Mouse (Mus musculus) hindbrain, embryonic 14.5 days (tissue): ENCODE measurements around the gene Otog. TPM values are rescaled to one million over a fixed set of nuclear protein-coding genes. Genes with fewer than 3 reads are reported as not detected.

ENCODE experiments used
- ATAC-seq: fragments of 200-750 bp; cut with Nextera tagmentation; 2 replicates; pipeline ENCODE4 v1.8.0; 2017; ENCODE audit warnings: moderate number of reproducible peaks, mild to moderate bottlenecking, moderate TSS enrichment, moderate library complexity; ENCODE audit not compliant: low FRiP score
- DNase-seq: peaks from one replicate; pipeline ENCODE4 v3.0.0-alpha.2; 2015; ENCODE audit warnings: low spot score
- H3K27ac ChIP-seq: fragments of 300-500 bp; sonication (generic); 2 replicates; pipeline ENCODE4 v1.5.1; 2014; ENCODE audit warnings: mild to moderate bottlenecking, moderate library complexity
- H3K27me3 ChIP-seq: fragments of 300-500 bp; sonication (generic); 2 replicates; pipeline ENCODE4 v1.6.1; 2014; ENCODE audit warnings: mild to moderate bottlenecking, low read length, mixed read lengths; ENCODE audit not compliant: control insufficient read depth, insufficient read depth
- H3K36me3 ChIP-seq: fragments of 300-500 bp; sonication (generic); replicated peaks from 2 replicates; pipeline ENCODE4 v1.6.1; 2014; ENCODE audit not compliant: control insufficient read depth, insufficient read depth
- H3K4me1 ChIP-seq: fragments of 300-500 bp; sonication (generic); replicated peaks from 2 replicates; pipeline ENCODE4 v1.6.1; 2014; ENCODE audit warnings: antibody characterized with exemption, low read length, mixed read lengths; ENCODE audit not compliant: control insufficient read depth, insufficient read depth
- H3K4me2 ChIP-seq: fragments of 300-500 bp; sonication (generic); replicated peaks from 2 replicates; pipeline ENCODE4 v1.6.1; 2014; ENCODE audit warnings: mild to moderate bottlenecking, moderate library complexity
- H3K4me3 ChIP-seq: fragments of 300-500 bp; sonication (generic); replicated peaks from 2 replicates; pipeline ENCODE4 v1.5.1; 2014; ENCODE audit warnings: mild to moderate bottlenecking, low read length
- H3K9ac ChIP-seq: fragments of 300-500 bp; sonication (generic); 2 replicates; pipeline ENCODE4 v1.6.1; 2014
- H3K9me3 ChIP-seq: fragments of 300-500 bp; sonication (generic); 2 replicates; pipeline ENCODE4 v1.6.1; 2016; ENCODE audit warnings: low read length; ENCODE audit not compliant: control insufficient read depth
- WGBS: fragments of 180-500 bp; shearing (Covaris S2); extraction: QIAGEN DNeasy Blood & Tissue Kit; methylation state at CpG from one replicate; pipeline ENCODE4 v1.1.7; 2014; 5-methylcytosine and 5-hydroxymethylcytosine counted together
- polyA plus RNA-seq: library from polyadenylated mRNA; unstranded; fragments of >200 nt; fragmentation: Nextera tagmentation; extraction: Ambion mirVana; gene quantifications from 2 replicates; pipeline ENCODE4 v1.2.1, GENCODE M21; 2014

Gene Otog
- polyA plus RNA-seq, 1 experiment from 2014 or later: 0.11 TPM

- no peaks in the 10 kb centered on the region for H3K36me3 ChIP-seq
- ATAC-seq (no peak), DNase-seq (no peak)
- no peak overlapping the region for H3K27ac ChIP-seq
- no peak overlapping the region for H3K4me3 ChIP-seq
- H3K27me3 ChIP-seq: no peaks in the 10 kb centered on the region
- H3K9me3 ChIP-seq: no peaks in the 10 kb centered on the region
- peaks cover 6% of the 10 kb centered on the region; the same call in 1 of the 2 replicates for H3K4me1 ChIP-seq
- H3K9ac ChIP-seq: no peak overlapping the region
- WGBS: 78% methylated on average over 8 of the region's 8 CpGs
- no peak overlapping the region for H3K4me2 ChIP-seq
Measured at GRCm38 (mm10) chr7:46220591-46221129, 20.1 kb upstream of the Otog start.

GRCm38 (mm10) chr7:46226253-46226652 is 14.5 kb upstream of the Otog start:
- no peaks in the 10 kb centered on the region for H3K27me3 ChIP-seq
- peak; percentile 52 for DNase-seq
- no peak overlapping the region for H3K9ac ChIP-seq
- no peak overlapping the region for H3K4me3 ChIP-seq
- H3K4me1 ChIP-seq: no peaks in the 10 kb centered on the region
- no peak for ATAC-seq
- no peak overlapping the region for H3K4me2 ChIP-seq
- H3K9me3 ChIP-seq: no peaks in the 10 kb centered on the region
- 31% methylated on average over 7 of the region's 7 CpGs for WGBS
- H3K27ac ChIP-seq: no peak overlapping the region
- H3K36me3 ChIP-seq: no peaks in the 10 kb centered on the region

GRCm38 (mm10) chr7:46226936-46227335 is 13.9 kb upstream of the Otog start:
- Histone ChIP-seq H3K4me1 (no peaks in the 10 kb centered on the region), H3K36me3 (no peaks in the 10 kb centered on the region), H3K4me3 (no peak overlapping the region), H3K9me3 (no peaks in the 10 kb centered on the region), H3K9ac (no peak overlapping the region), H3K4me2 (no peak overlapping the region), H3K27ac (no peak overlapping the region), H3K27me3 (no peaks in the 10 kb centered on the region)
- DNase-seq (peak; percentile 42), ATAC-seq (no peak)
- 64% methylated on average over 4 of the region's 4 CpGs for WGBS

GRCm38 (mm10) chr7:46235948-46236347 is 4.8 kb upstream of the Otog start:
- 65% methylated on average over 18 of the region's 18 CpGs for WGBS
- Histone ChIP-seq H3K4me2 (no peak overlapping the region; the same call in 1 of the 2 replicates), H3K36me3 (no peaks in the 10 kb centered on the region), H3K9me3 (no peaks in the 10 kb centered on the region), H3K9ac (no peak overlapping the region), H3K4me3 (no peak overlapping the region), H3K27me3 (no peaks in the 10 kb centered on the region), H3K27ac (no peak overlapping the region), H3K4me1 (no peaks in the 10 kb centered on the region)
- ATAC-seq (peak; percentile 58; the same call in 1 of the 2 replicates), DNase-seq (peak; percentile 27)

- Histone ChIP-seq H3K27me3 (no peaks in the 10 kb centered on the region), H3K4me3 (no peak overlapping the region), H3K9me3 (no peaks in the 10 kb centered on the region), H3K36me3 (no peaks in the 10 kb centered on the region), H3K4me1 (no peaks in the 10 kb centered on the region), H3K27ac (peak overlapping the region; percentile 38; the same call in 1 of the 2 replicates), H3K9ac (no peak overlapping the region), H3K4me2 (no peak overlapping the region; the same call in 1 of the 2 replicates)
- no peak for ATAC-seq
- no peak for DNase-seq
- WGBS: 69% methylated on average over 15 of the region's 15 CpGs
Measured at GRCm38 (mm10) chr7:46236363-46236762, 4.4 kb upstream of the Otog start.

DNA sequence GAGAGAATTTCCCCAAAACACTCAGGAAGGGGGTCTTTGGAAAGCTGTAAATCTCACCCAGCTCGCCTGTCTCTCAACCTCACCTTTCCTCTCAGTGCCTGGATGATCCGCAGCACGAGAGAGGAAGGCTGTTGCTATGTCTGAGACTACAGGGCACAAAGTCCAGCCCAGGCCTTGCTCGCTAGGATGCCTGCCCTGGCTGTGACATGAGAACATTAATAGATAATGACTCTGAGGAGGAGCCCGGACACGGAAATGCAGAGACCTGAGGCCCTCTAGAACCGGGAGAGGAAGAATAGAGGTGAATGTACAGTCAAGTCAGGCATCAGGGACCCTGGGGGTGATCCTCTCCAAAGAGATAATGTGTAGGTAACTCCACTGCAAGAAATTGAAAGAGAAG is 3.6 kb upstream of the Otog start:
- Histone ChIP-seq H3K27me3 (no peaks in the 10 kb centered on the region), H3K36me3 (no peaks in the 10 kb centered on the region), H3K9me3 (no peaks in the 10 kb centered on the region), H3K4me2 (no peak overlapping the region), H3K27ac (no peak overlapping the region), H3K4me3 (no peak overlapping the region), H3K9ac (no peak overlapping the region), H3K4me1 (no peaks in the 10 kb centered on the region)
- DNase-seq: no peak
- WGBS: 69% methylated on average over 7 of the region's 7 CpGs
- no peak for ATAC-seq

DNA sequence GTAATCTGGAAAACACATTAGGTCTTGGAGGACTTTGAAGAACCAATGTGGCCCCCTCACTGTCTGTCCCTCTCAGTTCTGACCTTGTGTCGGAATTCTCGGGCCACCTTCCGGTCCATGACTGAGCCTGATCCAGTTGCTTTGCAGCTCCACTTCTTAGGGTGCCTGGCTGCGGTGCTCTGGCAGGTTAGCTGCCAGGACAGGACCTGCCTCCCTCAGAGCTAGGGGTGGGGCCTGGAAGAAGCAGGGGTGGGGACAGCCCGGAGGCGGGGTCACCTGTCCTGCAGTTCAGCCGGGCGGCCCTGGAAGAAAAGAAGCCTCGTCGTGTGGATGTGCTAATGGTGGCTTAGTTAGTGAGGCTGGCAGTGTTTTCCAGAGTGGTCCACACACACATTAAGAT is 2.4 kb upstream of the Otog start, which contains the start of gene Ush1c:
Gene Ush1c (minus strand): TSS at position 158 of the 400 bp plus-strand sequence.
- Histone ChIP-seq H3K27ac (no peak within 1 kb of the TSS), H3K4me1 (no peaks in the 10 kb centered on the region), H3K9ac (no peak within 1 kb of the TSS), H3K4me2 (no peak within 1 kb of the TSS), H3K9me3 (no peaks in the 10 kb centered on the region), H3K4me3 (no peak within 1 kb of the TSS), H3K27me3 (no peaks in the 10 kb centered on the region), H3K36me3 (no peaks in the 10 kb centered on the region)
- no peak for ATAC-seq
- 30% methylated on average over 10 of the region's 10 CpGs for WGBS
- no peak for DNase-seq

DNA sequence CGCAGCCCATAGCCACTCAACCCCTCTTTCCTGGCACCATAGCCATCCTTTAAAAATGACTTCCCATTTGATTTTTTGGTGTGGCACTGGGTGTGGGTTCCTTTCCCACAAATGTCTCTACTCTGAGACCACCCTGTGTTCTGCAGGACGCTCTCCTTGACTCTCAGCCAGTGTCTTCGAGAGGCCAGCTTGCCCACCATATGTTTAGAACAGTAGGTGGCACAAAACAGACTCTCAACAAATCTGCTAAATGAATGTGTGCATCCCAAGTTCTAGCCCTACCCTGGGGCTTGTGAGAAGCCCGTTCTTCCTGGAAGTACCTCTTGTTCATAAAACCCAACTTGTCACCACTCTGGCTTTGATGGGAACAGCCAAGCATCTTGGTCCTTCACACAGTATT is 696 bp upstream of the Otog start:
- WGBS: 85% methylated on average over 4 of the region's 4 CpGs
- Histone ChIP-seq H3K36me3 (no peaks in the 10 kb centered on the region), H3K27ac (no peak overlapping the region), H3K27me3 (no peaks in the 10 kb centered on the region), H3K9me3 (no peaks in the 10 kb centered on the region), H3K4me2 (no peak overlapping the region), H3K4me3 (no peak overlapping the region), H3K9ac (no peak overlapping the region), H3K4me1 (no peaks in the 10 kb centered on the region)
- DNase-seq (no peak), ATAC-seq (no peak)

- no peak overlapping the region for H3K4me2 ChIP-seq
- no peak for DNase-seq
- no peak for ATAC-seq
Measured at GRCm38 (mm10) chr7:46246876-46247275, 6.1 kb downstream of the Otog start.

GRCm38 (mm10) chr7:46247606-46248005 is 6.8 kb downstream of the Otog start:
- Histone ChIP-seq H3K9me3 (no peaks in the 10 kb centered on the region), H3K27ac (no peak overlapping the region), H3K4me3 (no peak overlapping the region), H3K27me3 (no peaks in the 10 kb centered on the region), H3K9ac (no peak overlapping the region), H3K4me2 (no peak overlapping the region), H3K4me1 (no peaks in the 10 kb centered on the region), H3K36me3 (no peaks in the 10 kb centered on the region)
- 79% methylated on average over 3 of the region's 3 CpGs for WGBS
- DNase-seq: no peak
- ATAC-seq: no peak

More at GRCm38 (mm10) chr7:46246876-46247275, 6.1 kb downstream of the Otog start:
- H3K36me3 ChIP-seq: no peaks in the 10 kb centered on the region
- no peak overlapping the region for H3K4me3 ChIP-seq
- H3K27me3 ChIP-seq: no peaks in the 10 kb centered on the region
- H3K9me3 ChIP-seq: no peaks in the 10 kb centered on the region
- no peaks in the 10 kb centered on the region for H3K4me1 ChIP-seq
- H3K9ac ChIP-seq: no peak overlapping the region
- no peak overlapping the region for H3K27ac ChIP-seq
